Mouse (Mus musculus) lung, postnatal 25 days (tissue): ENCODE measurements around the gene Stra6.

Experiments
- DNase-seq: peaks from one replicate; pipeline ENCODE4 v3.0.0; 2022; ENCODE audit warnings: low spot score

The Stra6 gene

GRCm38 (mm10) chr9:58095977-58096376 is 32.4 kb downstream of the Stra6 start:
- no peak for DNase-seq

DNA sequence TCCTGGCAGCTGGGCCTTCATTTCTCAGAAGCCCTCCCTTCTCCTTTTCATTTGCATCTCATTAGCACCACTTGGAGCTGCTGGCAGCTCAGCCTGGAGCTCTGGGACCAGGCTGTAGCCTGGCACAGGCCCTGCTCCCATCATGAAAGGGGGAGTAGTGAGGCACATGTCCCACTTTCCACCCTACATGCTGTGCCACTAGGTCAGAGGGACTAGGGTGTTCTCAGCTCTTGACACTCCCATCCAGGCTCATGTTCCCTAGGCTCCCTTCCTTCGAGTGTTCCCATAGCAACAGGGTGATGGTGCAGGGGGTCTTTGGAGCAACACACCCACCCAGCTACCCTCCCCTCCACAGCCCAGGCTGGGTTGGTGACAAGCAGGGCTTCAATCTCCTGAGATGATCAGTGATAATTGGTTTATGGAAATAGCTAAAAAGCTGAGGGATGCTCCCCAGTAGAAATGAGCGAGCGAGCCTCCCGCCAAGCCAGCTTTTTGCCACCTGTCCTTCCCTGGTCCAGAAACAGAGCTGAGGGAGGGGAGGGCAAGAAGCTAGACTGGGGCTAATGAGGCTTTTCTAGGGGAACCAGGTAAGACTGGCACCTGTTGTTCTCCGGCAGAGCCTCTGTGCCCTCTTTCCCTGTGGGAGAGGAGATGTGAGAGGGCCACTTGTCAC is 33.2 kb downstream of the Stra6 start:
- DNase-seq, result no peak

GRCm38 (mm10) chr9:58099836-58100565 is 36.4 kb downstream of the Stra6 start:
- no peak for DNase-seq

DNA sequence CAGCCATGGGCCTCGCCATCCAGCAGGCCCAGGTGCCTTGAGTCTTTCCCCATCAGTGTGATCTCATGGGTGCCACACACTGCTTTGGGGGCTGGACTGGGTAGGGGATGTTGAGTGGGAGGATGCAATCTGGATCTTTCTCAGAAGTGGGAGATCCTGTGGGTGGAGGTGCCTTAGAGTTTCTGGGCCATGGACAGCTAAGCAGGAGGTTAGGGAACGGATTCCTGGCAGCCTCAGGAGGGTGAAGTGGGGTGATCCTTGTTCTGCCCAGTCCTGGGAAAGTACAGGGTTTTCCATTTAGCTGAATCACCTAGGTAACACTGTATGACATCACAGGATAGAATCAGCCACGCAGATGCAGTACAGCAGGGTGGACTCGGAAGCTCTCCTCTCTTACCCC is 38.4 kb downstream of the Stra6 start:
- DNase-seq, result no peak

GRCm38 (mm10) chr9:58103647-58104046 is 40.1 kb downstream of the Stra6 start:
- no peak for DNase-seq

- no peak for DNase-seq
Observed at GRCm38 (mm10) chr9:58105595-58106169, 42.1 kb downstream of the Stra6 start.

DNA sequence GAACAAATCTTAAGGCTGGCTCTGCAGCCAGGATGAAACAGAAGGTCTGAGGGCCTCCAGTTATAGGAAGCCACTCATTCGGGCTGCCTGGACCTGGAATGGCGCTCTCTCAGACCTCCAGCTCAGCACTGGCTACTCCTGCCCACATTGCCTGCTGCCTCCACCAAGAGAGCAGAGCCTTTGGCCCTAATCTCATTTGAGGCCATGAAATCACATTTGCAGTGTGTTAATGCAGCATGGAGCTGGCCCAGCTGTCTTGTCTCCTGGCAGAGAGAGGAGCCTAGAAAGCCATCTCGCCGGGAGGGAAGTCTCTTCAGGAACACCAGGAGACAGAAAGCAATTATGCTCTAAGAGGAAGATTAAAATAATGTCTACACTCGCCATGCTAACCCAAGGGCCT is 43.9 kb downstream of the Stra6 start:
- DNase-seq, result no peak

DNA sequence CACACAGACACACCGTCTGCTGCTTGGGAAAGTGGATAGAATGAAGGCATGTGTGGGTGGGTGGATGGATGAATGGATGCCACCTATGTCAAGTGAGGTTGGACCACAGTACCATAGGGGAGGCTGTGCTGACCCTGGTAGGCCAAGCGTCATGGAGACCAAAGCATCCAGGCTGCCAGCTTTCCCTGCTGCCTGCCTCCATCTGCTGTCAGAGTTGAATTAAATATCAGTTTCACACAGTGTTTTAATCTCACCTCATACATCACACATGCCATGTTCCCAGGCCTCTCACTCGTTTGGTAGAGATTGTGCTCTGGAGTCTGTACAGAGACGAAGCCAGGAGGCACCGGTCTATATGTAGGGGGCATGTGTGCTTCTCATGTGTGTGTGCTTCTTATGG is 47.2 kb downstream of the Stra6 start:
- DNase-seq, result no peak

DNA sequence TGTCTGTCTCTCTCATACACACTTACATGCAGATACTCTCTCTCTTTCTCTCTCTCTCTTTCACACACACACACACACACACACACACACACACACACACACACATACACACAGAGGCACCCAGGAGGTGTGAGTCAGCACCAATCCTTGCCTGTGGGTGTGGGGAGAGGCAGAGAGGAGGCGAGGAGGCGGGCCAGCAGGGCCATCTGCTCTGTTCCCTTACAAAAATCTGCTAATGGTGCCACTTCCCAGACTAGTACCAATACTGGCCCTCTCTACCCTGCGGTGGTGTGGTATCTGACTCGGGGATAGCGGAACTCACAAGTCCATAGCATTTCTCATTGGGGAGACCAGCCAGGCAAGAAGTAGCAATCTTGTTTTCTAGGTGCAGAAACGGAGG is 47.8 kb downstream of the Stra6 start:
- DNase-seq, result no peak

- DNase-seq, result peak; percentile 11
Observed at GRCm38 (mm10) chr9:58112321-58112751, 48.7 kb downstream of the Stra6 start.

DNA sequence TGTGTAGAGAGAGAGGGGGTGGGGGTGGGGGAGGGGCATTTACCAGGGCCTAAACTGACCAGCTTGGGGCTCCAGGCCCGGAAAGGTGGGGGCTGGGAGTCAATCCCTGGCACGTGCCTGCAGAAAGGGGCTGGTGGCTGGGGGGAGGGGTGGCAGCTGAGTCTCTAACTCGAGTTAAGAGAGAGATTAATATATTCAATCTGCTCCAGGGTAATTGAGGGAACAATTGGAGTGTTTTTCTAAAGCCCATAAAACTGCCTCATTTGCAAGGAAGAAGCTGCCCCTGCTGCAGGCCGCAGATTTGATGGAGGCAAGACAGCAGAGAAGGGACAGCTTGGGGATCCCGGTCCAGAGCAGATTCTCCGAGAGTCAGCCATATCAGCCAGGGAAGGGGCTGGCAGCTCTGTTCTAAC is 49.3 kb downstream of the Stra6 start:
- DNase-seq, result no peak

- no peak for DNase-seq
Observed at GRCm38 (mm10) chr9:58113279-58113884, 49.8 kb downstream of the Stra6 start.

DNA sequence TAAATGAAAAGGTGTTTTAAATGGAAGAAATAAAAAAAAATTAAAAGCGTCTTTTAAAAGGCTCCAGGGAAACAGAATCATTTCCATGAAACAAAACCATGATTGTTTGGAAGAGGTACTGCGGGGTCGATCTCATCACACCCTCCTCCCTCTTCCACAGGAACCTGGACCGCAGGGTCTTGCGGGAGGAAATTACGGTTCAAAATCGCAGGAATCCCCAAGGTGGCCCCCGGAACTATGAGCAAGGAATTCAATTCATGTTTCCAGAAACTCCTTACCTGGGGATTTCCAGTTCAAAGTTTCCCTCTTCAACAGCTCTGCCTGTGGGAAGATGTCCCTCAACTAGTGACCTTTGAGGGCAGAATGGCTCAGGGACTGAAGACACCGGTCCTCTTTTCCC is 50.4 kb downstream of the Stra6 start:
- no peak for DNase-seq

DNA sequence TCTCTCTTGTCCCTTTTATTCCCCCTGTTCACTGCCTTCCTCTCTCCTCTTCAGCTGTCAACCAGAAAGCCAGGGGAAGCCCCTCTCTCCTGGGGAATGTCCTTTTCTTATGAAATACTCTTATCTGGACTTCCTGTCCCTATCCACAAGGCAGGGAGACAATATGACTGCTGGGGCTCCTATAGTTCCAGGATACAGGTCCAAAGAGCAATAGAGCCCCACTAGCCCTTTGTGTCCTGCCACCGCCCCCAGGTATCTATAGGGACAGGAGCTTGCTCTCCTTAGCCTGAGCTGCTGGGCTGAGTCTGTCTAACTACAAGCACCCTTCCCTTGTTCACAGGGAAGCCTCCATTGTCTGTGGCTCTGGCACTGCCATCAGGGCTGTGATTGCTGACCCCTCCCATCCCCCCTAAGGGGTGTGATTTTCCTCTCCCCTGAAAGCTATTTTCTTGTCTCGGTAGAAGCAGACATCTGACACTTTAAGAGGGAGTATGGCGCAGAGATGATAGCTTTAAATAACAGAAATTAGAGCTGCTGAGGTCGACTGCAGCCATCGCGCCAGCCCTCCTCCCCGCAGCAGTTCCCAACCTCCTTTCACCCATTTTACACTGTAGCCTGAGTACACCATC is 51.8 kb downstream of the Stra6 start:
- DNase-seq, result no peak

GRCm38 (mm10) chr9:58116024-58116651 is 52.5 kb downstream of the Stra6 start:
- DNase-seq, result no peak

DNA sequence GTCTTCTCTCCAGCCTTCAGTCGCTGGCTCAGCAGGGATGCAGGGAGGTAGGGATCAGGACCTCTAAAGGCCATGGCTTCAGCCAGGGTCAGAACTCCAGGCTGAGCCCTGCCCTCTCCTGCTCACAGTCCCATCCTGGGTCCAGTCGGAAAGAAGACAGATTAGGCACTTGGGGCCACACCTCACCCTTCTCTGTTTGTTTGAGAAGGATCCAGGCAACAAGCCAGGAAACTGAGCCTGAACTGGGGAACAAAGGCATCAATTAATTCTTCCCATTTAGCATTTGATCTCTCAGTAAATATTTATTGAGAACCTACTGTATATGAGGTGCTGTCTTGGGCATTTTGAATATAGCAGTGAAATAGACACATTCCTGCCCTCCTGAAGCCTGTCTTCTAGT is 55.1 kb downstream of the Stra6 start, which contains the start of gene Ccdc33:
Gene Ccdc33, minus strand, starts transcription at position 153 of the 400 bp plus-strand sequence.
- DNase-seq, result peak; percentile 19

- no peak for DNase-seq
Observed at GRCm38 (mm10) chr9:58125085-58125484, 61.5 kb downstream of the Stra6 start.

- DNase-seq, result no peak
Observed at GRCm38 (mm10) chr9:58125811-58126210, 62.2 kb downstream of the Stra6 start.

GRCm38 (mm10) chr9:58128926-58129413 is 65.4 kb downstream of the Stra6 start:
- DNase-seq, result no peak

DNA sequence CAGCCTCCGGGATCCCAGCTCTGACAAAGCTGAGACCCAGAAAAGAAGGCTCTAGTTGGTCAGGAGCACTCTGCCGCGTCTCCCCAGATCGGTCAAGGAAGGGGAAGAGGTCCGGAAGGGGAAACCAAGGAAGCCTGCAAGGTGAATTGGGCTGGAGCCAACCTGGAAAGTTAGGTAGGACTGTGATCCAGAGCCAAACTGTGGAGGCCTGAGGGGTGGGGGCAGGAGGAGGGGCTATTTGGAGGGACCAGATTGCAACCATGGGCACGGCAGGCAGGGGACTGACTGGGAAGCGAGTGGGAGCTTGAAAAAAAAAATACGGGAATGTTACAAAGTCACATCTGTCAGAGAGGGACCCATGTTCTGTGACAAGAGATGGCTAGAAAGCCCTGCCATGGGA is 65.9 kb downstream of the Stra6 start:
- DNase-seq, result no peak

DNA sequence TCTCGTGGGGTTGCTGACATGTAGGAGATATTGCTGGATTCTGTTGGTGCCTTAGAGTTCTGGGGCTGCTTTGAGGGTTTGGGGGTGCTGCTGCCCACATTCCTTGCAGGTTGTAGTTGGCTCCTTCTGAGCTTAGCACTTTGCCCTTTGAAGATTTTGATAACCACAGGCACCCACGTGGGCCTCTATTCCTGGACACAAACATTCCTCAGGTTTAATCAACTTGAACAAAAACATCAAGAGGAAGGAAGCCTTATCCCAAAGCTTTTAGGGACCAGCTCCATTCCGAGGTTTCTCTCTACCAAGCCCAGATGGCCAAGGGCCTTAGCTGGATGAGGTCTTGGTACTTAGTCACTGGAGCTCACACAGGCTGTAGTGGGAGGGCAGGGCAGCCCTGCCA is 67.3 kb downstream of the Stra6 start:
- no peak for DNase-seq

DNA sequence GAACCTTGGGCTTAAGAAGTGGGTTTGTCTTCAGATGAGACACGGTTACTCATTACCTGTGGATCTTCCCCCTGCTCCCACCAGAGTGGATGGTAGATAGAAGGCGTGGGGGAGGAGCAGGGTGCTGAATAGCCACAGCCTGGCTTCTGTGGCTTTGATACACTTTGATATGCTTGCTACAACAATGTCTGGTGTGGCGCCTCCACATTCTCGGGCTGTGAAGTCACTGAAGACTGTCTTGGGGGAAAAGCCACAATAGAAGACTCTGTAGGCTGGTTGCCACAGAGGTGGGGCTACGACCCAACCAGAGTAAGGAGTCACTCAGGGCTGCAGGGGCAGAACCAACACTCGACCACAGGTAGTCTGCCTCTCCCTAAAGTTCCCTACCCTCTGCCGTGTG is 68.1 kb downstream of the Stra6 start:
- DNase-seq, result no peak
